Mouse (Mus musculus) mature B cell (primary cell): ENCODE data around the gene Spats2.
"Not testable (repeated sequence)": the region's sequence is repeated elsewhere in the genome, so short reads cannot be mapped to it uniquely, and the experiment has no call there.

ENCODE experiments used
- in situ Hi-C: fragments of 300-500 bp; cut with MboI; formaldehyde crosslinking; loops from 2 replicates; pipeline ENCODE4 v1.14.3; 2019

The Spats2 gene

GRCm38 (mm10) chr15:99138389-99138788, 12.7 kb downstream of the Spats2 start:
- in situ Hi-C loops = no loop called here

GRCm38 (mm10) chr15:99139669-99140068, 14.0 kb downstream of the Spats2 start:
- in situ Hi-C loops = no loop called here

GRCm38 (mm10) chr15:99150516-99150915, 24.8 kb downstream of the Spats2 start:
- in situ Hi-C loops = no loop called here

GRCm38 (mm10) chr15:99151324-99151723, 25.6 kb downstream of the Spats2 start:
- in situ Hi-C loops = no loop called here

- in situ Hi-C loops = no loop called here
Measured at GRCm38 (mm10) chr15:99153466-99153865, 27.8 kb downstream of the Spats2 start.

GRCm38 (mm10) chr15:99154515-99154914, 28.8 kb downstream of the Spats2 start:
- in situ Hi-C loops = not testable (repeated sequence)

GRCm38 (mm10) chr15:99163512-99164365, 38.0 kb downstream of the Spats2 start:
- in situ Hi-C loops = no loop called here

- in situ Hi-C loops = no loop called here
Measured at GRCm38 (mm10) chr15:99172131-99172530, 46.4 kb downstream of the Spats2 start.

- in situ Hi-C loops = no loop called here
Measured at GRCm38 (mm10) chr15:99179639-99180038, 53.9 kb downstream of the Spats2 start.

- in situ Hi-C loops = no loop called here
Measured at GRCm38 (mm10) chr15:99184217-99184914, 58.6 kb downstream of the Spats2 start.

GRCm38 (mm10) chr15:99194358-99194757, 68.6 kb downstream of the Spats2 start:
- in situ Hi-C loops = no loop called here

- in situ Hi-C loops = no loop called here
Measured at GRCm38 (mm10) chr15:99195043-99195442, 69.3 kb downstream of the Spats2 start.

- in situ Hi-C loops = no loop called here
Measured at GRCm38 (mm10) chr15:99198761-99199160, 73.0 kb downstream of the Spats2 start.

- in situ Hi-C loops = no loop called here
Measured at GRCm38 (mm10) chr15:99205959-99206358, 80.2 kb downstream of the Spats2 start.

- in situ Hi-C loops = no loop called here
Measured at GRCm38 (mm10) chr15:99213183-99213582, 87.5 kb downstream of the Spats2 start.

- in situ Hi-C loops = no loop called here
Measured at GRCm38 (mm10) chr15:99214941-99215340, 89.2 kb downstream of the Spats2 start.

GRCm38 (mm10) chr15:99215741-99216463, 90.2 kb downstream of the Spats2 start:
- in situ Hi-C loops = no loop called here

- in situ Hi-C loops = no loop called here
Measured at GRCm38 (mm10) chr15:99217630-99218029, 91.9 kb downstream of the Spats2 start.

GRCm38 (mm10) chr15:99221315-99221952, 95.7 kb downstream of the Spats2 start:
- in situ Hi-C loops = no loop called here

GRCm38 (mm10) chr15:99222794-99223584, 97.3 kb downstream of the Spats2 start:
- in situ Hi-C loops = no loop called here

GRCm38 (mm10) chr15:99223585-99224207, 98.0 kb downstream of the Spats2 start:
- in situ Hi-C loops = no loop called here
